Mouse (Mus musculus) mouse trophoblast stem cell (cell line): ENCODE measurements at regions not wholly inside any gene's neighbourhood (a gene's known extent, or its start where the extent isn't known, plus 50 kb on each side); places are given as distances from the start of the nearest gene placed in this dataset.

Source experiments
- in situ Hi-C, 2 experiments: fragments of 300-500 bp; cut with MseI, MboI; formaldehyde crosslinking; loops; 2 replicates in 1 of 2; 3 replicates in 1 of 2; pipeline ENCODE4 v1.15.1; 2025

- in situ Hi-C loops, result no loop called here
Observed at GRCm38 (mm10) chr14:24769451-24769850, 282.5 kb downstream of the Rps24 start.

- in situ Hi-C loops, result no loop called here
Observed at GRCm38 (mm10) chr14:24770015-24770977, 283.4 kb downstream of the Rps24 start.

DNA sequence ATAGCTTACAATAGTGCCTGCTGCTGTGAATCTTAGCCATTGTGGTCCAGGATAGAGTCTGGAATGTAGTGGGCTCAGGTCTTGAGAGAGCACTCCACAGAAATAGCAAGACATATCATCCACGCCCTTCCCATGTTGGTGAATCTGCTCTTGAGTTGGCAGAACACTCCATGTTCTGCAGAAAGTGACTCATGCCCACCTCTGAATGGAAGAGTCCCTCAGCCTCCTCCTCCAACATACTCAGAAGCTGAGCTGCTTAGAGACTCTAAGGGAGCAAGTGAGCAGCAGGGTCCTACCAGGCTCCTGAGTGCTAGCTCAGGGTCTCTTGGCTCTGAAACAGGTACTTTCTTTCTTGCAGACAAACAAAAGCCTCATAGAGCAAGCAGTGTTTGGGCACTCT lies 284.7 kb downstream of the Rps24 start:
- in situ Hi-C loops, result no loop called here

GRCm38 (mm10) chr14:24772129-24772528 lies 285.2 kb downstream of the Rps24 start:
- in situ Hi-C loops, result no loop called here

DNA sequence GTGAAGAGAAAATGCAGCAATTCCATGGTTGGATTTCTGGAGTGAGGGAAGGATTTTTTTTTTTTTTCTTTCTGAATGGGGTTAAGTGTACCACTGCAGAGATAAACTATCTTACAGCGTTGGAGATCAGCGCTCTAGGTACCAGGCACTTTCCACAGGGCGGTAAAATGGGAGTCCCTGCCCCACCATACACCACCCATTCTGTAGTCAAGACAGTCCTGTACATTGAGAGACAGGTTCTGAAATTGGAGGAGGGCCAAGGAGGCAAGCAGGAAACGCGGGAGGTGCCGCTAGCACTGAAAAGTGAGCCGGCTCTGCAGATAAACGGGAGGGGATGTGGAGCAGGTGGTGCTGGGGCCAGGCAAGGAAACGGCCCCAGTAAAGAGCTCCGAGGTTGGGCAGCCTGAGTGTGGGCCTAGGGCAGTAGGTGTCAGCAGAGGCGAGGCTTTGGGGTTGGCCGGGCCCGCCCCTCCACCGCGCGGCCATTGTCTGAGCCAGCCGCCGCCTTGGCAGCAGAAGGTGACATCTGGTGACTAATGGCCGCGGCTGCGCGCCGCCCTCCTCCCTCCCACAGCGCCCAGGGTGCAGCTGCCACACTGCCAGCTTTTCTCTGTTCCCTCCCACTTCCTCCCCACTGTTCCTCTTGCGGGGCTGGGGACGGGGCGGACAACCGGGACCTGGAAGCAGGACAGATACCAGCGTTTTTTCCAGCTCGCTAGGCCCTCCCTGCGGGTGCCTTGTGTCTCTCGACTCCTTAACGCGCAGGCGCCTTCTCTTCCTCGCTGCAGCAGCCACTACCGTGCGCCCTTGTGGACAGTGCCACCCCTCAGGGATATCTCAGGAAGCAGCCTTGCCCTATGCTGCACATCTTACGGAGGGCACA lies 292.1 kb downstream of the Rps24 start:
- in situ Hi-C loops, result no loop called here

DNA sequence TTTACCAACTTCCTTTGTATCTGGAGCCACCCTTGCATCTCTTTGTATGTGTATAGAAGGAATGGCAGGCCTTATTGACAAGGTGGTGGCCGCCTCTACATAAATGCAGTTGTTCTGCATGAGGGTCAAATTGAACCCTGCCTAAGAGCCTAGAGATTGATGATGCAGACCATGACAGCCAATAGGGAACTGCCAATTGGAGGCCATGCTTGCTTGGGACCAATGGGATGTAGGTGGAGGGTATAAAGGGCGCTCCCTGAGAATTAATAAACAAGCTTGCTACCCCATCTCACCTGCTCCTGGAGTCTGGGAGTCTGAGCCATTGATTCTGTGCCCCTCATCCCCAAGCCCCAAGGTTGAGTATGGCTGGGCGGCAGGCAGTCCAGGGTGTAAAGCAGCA lies 294.7 kb downstream of the Rps24 start:
- in situ Hi-C loops, result no loop called here

- in situ Hi-C loops, result no loop called here
Observed at GRCm38 (mm10) chr14:24783889-24784288, 297.0 kb downstream of the Rps24 start.

DNA sequence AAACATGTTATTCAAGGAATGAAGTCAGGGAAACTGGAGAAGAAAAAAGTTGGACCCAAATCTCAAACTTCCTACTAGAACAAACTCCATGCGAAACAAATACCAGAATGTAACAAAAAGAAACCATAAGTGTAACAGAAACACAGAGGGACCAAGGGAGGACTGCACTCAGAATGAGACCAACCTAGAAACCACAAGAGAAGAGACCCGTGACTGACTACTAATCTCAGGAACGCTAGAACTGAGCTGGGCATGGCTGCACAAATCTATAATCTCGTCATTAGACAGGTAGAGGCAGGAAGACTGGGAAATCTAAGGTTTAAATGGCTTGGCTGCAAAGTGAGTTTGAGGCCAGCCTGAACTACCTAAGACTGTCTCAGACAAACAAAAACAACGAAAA lies 298.5 kb downstream of the Rps24 start:
- in situ Hi-C loops, result no loop called here

- in situ Hi-C loops, result no loop called here
Observed at GRCm38 (mm10) chr14:24793375-24794285, 306.7 kb downstream of the Rps24 start.

- in situ Hi-C loops, result no loop called here
Observed at GRCm38 (mm10) chr14:24794359-24794845, 307.5 kb downstream of the Rps24 start.

GRCm38 (mm10) chr14:24797494-24797893 lies 310.6 kb downstream of the Rps24 start:
- in situ Hi-C loops, result no loop called here

GRCm38 (mm10) chr14:24798066-24798465 lies 311.1 kb downstream of the Rps24 start:
- in situ Hi-C loops, result no loop called here

- in situ Hi-C loops, result no loop called here
Observed at GRCm38 (mm10) chr14:24803001-24803655, 316.2 kb downstream of the Rps24 start.

- in situ Hi-C loops, result no loop called here
Observed at GRCm38 (mm10) chr14:24807061-24807460, 320.1 kb downstream of the Rps24 start.

DNA sequence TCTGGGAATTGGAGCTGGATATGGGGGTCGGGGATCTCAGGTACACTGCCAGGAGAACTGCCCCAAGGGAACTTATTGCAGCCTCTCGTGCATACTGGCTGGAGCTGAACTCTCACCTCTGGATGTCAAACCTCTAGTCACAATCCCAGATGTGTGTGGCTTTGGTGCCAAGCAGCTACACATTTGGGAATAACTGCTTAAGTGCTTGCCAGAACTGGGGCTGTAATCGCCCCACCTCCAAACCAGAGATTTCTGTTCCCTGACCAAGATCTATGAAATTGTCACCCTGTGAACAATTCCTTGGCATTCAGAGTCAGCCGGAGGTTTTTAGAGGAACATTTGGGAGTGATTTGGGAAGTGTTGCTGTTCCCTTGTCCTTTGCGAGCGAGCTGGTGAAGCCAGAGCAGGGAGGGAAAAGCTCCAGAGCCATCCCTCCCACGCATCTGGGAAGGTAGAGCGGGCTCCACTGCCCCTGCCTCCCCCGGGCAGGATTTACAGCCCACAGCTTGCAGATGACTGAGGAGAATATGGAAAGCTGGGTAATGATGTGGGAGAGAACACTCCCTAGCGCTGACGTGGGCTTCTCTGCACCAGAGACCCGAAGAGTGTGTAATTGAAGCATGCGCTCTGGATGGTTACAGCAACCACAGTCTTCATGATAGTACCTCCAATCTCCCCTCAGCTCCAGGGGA lies 336.1 kb downstream of the Rps24 start:
- in situ Hi-C loops, result no loop called here

- in situ Hi-C loops, result no loop called here
Observed at GRCm38 (mm10) chr14:24824351-24824750, 337.4 kb downstream of the Rps24 start.

GRCm38 (mm10) chr14:24825722-24826386 lies 338.9 kb downstream of the Rps24 start:
- in situ Hi-C loops, result no loop called here

DNA sequence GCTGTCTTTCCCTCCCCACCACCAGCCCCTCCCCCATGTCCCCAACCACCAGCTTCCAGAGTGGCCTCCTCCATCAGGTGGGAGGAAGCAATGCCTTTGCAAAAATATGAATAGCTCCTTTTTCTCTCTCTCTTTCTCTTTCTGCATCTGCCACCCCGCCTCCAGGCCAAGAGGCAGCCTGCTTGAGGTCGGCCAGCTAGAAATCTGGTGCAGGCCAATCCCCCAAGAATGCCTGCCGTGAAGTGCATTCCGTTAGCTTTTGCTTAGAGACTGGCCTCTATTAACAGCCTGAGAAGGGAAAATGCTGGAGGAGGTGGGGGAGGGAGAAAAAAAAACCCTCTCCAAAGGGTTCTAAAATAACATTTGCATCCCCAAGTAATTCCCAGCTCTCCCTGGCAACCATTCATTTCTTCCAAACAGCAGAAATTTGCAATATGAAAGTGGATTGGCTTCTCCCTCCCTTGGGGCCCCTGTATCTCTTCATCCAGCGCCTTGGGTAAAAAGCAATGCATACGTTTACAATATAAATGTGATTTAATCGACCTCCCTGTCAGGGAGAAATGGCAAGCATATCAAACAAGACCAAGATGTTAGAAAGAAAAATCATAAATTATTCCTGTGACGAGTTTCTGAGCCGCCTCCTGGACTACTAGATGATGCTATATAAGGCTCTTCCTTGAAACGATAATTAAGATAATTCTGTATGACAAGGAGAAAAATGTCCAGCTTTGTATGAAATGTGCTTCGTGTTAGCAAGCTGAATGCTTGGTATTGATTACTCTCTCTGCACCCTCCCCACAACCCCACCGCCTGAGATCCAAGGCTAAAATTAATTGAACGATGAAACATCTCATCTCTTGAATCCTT lies 339.8 kb downstream of the Rps24 start:
- in situ Hi-C loops, result no loop called here
